Mouse (Mus musculus): ENCODE results near the gene Krt77. TPM values are rescaled to one million over a fixed set of nuclear protein-coding genes. Genes with fewer than 3 reads are reported as not detected.

Krt77 gene
- total RNA-seq (2022) = not detected

GRCm38 (mm10) chr15:101869431-101869830, at the start of gene Krt77:
TSS of gene Krt77 (minus strand) at chr15:101869705.
- no peak for DNase-seq (ENCODE audit: low spot score in 2 of 2)

- no peak for DNase-seq (ENCODE audit: low spot score in 2 of 2)
Measured at GRCm38 (mm10) chr15:101916072-101916471, 46.6 kb upstream of the Krt77 start.

GRCm38 (mm10) chr15:101904849-101905248, 35.3 kb upstream of the Krt77 start:
- DNase-seq (ENCODE audit: low spot score in 2 of 2) = no peak

GRCm38 (mm10) chr15:101902171-101903149, 33.0 kb upstream of the Krt77 start:
- DNase-seq (ENCODE audit: low spot score in 2 of 2) = no peak

GRCm38 (mm10) chr15:101895216-101895615, 25.7 kb upstream of the Krt77 start:
- no peak for DNase-seq (ENCODE audit: low spot score in 2 of 2)

- DNase-seq (ENCODE audit: low spot score in 2 of 2) = no peak
Measured at GRCm38 (mm10) chr15:101892820-101893219, 23.3 kb upstream of the Krt77 start, which contains the start of gene Krt76. TSS of gene Krt76 (minus strand) at chr15:101892920.

- no peak for DNase-seq (ENCODE audit: low spot score in 2 of 2)
Measured at GRCm38 (mm10) chr15:101879776-101880175, 10.3 kb upstream of the Krt77 start.

- no peak for DNase-seq (ENCODE audit: low spot score in 2 of 2)
Measured at GRCm38 (mm10) chr15:101878041-101878440, 8.5 kb upstream of the Krt77 start.

GRCm38 (mm10) chr15:101874383-101874782, 4.9 kb upstream of the Krt77 start:
- DNase-seq (ENCODE audit: low spot score in 2 of 2) = no peak

GRCm38 (mm10) chr15:101873231-101873630, 3.7 kb upstream of the Krt77 start:
- DNase-seq (ENCODE audit: low spot score in 2 of 2) = no peak

- DNase-seq (ENCODE audit: low spot score in 2 of 2) = no peak
Measured at GRCm38 (mm10) chr15:101866754-101867153, 2.8 kb downstream of the Krt77 start.

- no peak for DNase-seq (ENCODE audit: low spot score in 2 of 2)
Measured at GRCm38 (mm10) chr15:101860421-101861130, 8.9 kb downstream of the Krt77 start.

- no peak for DNase-seq (ENCODE audit: low spot score in 2 of 2)
Measured at GRCm38 (mm10) chr15:101859735-101860170, 9.8 kb downstream of the Krt77 start.

- no peak for DNase-seq (ENCODE audit: low spot score in 2 of 2)
Measured at GRCm38 (mm10) chr15:101858673-101859425, 10.7 kb downstream of the Krt77 start.

- no peak for DNase-seq (ENCODE audit: low spot score in 2 of 2)
Measured at GRCm38 (mm10) chr15:101856696-101857095, 12.8 kb downstream of the Krt77 start.

GRCm38 (mm10) chr15:101855732-101856131, 13.8 kb downstream of the Krt77 start:
- DNase-seq (ENCODE audit: low spot score in 2 of 2) = no peak

GRCm38 (mm10) chr15:101854294-101854693, 15.2 kb downstream of the Krt77 start:
- no peak for DNase-seq (ENCODE audit: low spot score in 2 of 2)

- DNase-seq (ENCODE audit: low spot score in 2 of 2) = no peak
Measured at GRCm38 (mm10) chr15:101852571-101852970, 16.9 kb downstream of the Krt77 start.

GRCm38 (mm10) chr15:101850694-101851093, 18.8 kb downstream of the Krt77 start, which contains the start of gene Krt1:
TSS of gene Krt1 (minus strand) at chr15:101850794.
- no peak for DNase-seq (ENCODE audit: low spot score in 2 of 2)

- no peak for DNase-seq (ENCODE audit: low spot score in 2 of 2)
Measured at GRCm38 (mm10) chr15:101845971-101846403, 23.5 kb downstream of the Krt77 start.

GRCm38 (mm10) chr15:101843192-101843591, 26.3 kb downstream of the Krt77 start:
- no peak for DNase-seq (ENCODE audit: low spot score in 2 of 2)

Measured in gastrocnemius, adult 8-10 months (tissue).